Mouse (Mus musculus): ENCODE measurements around the gene Gm10961.

GRCm38 (mm10) chr3:107617800-107618199 is 13.3 kb upstream of the Gm10961 start:
- no peak for TF ChIP-seq CTCF (IDR thresholded peaks at IDR 0.05; ENCODE audit: low read depth)
- no peak for TF ChIP-seq EP300 (IDR thresholded peaks at IDR 0.05; ENCODE audit: low read depth)
